In the genomic region with DNA sequence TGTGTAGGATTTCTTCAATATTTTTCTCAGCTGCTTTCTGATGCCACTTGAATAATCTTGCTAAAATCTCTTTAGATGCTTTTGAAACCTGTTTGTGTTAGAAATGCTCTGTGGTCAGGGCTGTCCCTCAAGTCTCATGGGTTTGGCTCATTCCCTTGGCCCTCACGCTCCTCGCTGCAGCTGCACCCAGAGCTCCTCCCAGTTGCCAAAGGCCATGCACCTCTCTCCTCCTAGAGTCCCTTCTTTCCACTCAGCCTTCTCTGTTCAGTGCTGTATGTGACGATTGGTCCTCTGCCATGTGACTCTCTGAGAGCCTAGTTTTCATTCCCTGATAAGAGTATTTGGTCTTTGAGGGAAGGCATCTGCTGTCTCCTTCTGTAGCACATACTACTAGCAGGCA, we compare ENCODE assay signal across 18 mouse cellular contexts. TPM values are rescaled to one million over a fixed set of nuclear protein-coding genes. Genes with fewer than 3 reads are reported as not detected.
DNase-seq lines count a peak whose midpoint lies in the region; ATAC-seq and TF ChIP-seq lines count a peak whose summit lies in the region.
"Had no signal": no experiment of that assay in that cellular context is flagged by ENCODE, and none has a peak within 500 bp of the region (broad histone marks: within the 10 kb centered on the region; RNA-seq: fewer than 3 reads in every experiment).

No protein-coding gene starts in this region.

- 63% methylated on average over 3 of the region's 3 CpGs for WGBS in stomach, embryonic 16.5 days
- 45% methylated on average over 3 of the region's 3 CpGs for WGBS in stomach, postnatal 0 days

- H3K9ac ChIP-seq in stomach, embryonic 16.5 days (ENCODE audit: low read length) = no peak overlapping the region
- no peak overlapping the region for H3K9ac ChIP-seq in stomach, postnatal 0 days (ENCODE audit: low read length)
- H3K9ac ChIP-seq: embryonic facial prominence, embryonic 12.5 days; forebrain, embryonic 13.5 days; forebrain, embryonic 15.5 days; forebrain, postnatal 0 days had no signal

- no peak for TF ChIP-seq CTCF in layer of hippocampus, adult 2 months (conservative IDR thresholded peaks at IDR 0.05)
- no peak for TF ChIP-seq CTCF in stomach, postnatal 0 days (IDR thresholded peaks at IDR 0.05; ENCODE audit: low read depth)

- DNase-seq in layer of hippocampus, adult 2 months (ENCODE audit: low spot score in 2 of 2) = no peak
- no peak for DNase-seq in layer of hippocampus, postnatal 36 days
- no peak for DNase-seq in stomach, postnatal 0 days (ENCODE audit: low spot score)
- DNase-seq in spleen, adult 18-20 months = no peak
- DNase-seq: adrenal gland, adult 8-10 months; adrenal gland, postnatal 14 days; adrenal gland, postnatal 36 days; cerebellum, adult 11-12 months; cerebellum, adult 2 months; cerebellum, adult 9-10 months; cerebellum, postnatal 10 days; cerebellum, postnatal 25 days; forebrain, postnatal 0 days had no signal

- H3K27ac ChIP-seq in layer of hippocampus, adult 2 months = 0 out of 2 replicates have a peak overlapping the region, but pooled peaks have one; percentile 5
- H3K27ac ChIP-seq in stomach, embryonic 16.5 days (ENCODE audit: low read length) = peak overlapping the region; percentile 34; the same call in 1 of the 2 replicates
- no peak overlapping the region; the same call in 1 of the 2 replicates for H3K27ac ChIP-seq in stomach, postnatal 0 days (replicated peaks)
- H3K27ac ChIP-seq: embryonic facial prominence, embryonic 10.5 days; embryonic facial prominence, embryonic 12.5 days; forebrain, embryonic 13.5 days; forebrain, embryonic 15.5 days had no signal

- 0 out of 2 replicates have a peak, but pooled peaks cover 4% of the 10 kb centered on the region for H3K4me1 ChIP-seq in stomach, embryonic 16.5 days (ENCODE audit: control insufficient read depth, insufficient read depth, low read length)
- H3K4me1 ChIP-seq in stomach, postnatal 0 days (replicated peaks; ENCODE audit: control insufficient read depth, insufficient read depth) = no peaks in the 10 kb centered on the region
- H3K4me1 ChIP-seq: embryonic facial prominence, embryonic 10.5 days; embryonic facial prominence, embryonic 12.5 days; forebrain, embryonic 13.5 days; forebrain, embryonic 15.5 days had no signal

- H3K27me3 ChIP-seq in stomach, embryonic 16.5 days (ENCODE audit: control insufficient read depth, insufficient read depth, low read length) = no peaks in the 10 kb centered on the region
- H3K27me3 ChIP-seq in stomach, postnatal 0 days (ENCODE audit: control insufficient read depth, insufficient read depth, low read length) = no peaks in the 10 kb centered on the region
- H3K27me3 ChIP-seq: embryonic facial prominence, embryonic 12.5 days; forebrain, embryonic 13.5 days; forebrain, embryonic 15.5 days had no signal

- H3K9me3 ChIP-seq in stomach, embryonic 16.5 days (replicated peaks; ENCODE audit: control insufficient read depth, low read length) = no peaks in the 10 kb centered on the region
- H3K9me3 ChIP-seq in stomach, postnatal 0 days (ENCODE audit: control insufficient read depth, low read length) = no peaks in the 10 kb centered on the region
- H3K9me3 ChIP-seq: embryonic facial prominence, embryonic 10.5 days; embryonic facial prominence, embryonic 12.5 days; forebrain, embryonic 13.5 days; forebrain, embryonic 15.5 days had no signal

- no peak for TF ChIP-seq EP300 in stomach, postnatal 0 days (optimal IDR thresholded peaks at IDR 0.05)

- ATAC-seq in stomach, embryonic 16.5 days (ENCODE audit: insufficient read depth, low FRiP score) = no peak
- ATAC-seq in stomach, postnatal 0 days (ENCODE audit: low FRiP score, low TSS enrichment) = no peak
- ATAC-seq: forebrain, embryonic 13.5 days; forebrain, embryonic 15.5 days; forebrain, postnatal 0 days had no signal

- no peak overlapping the region for H3K4me3 ChIP-seq in layer of hippocampus, adult 2 months
- H3K4me3 ChIP-seq in stomach, embryonic 16.5 days (replicated peaks; ENCODE audit: low read length) = no peak overlapping the region
- no peak overlapping the region for H3K4me3 ChIP-seq in stomach, postnatal 0 days (ENCODE audit: low read depth, low read length)
- H3K4me3 ChIP-seq: embryonic facial prominence, embryonic 10.5 days; embryonic facial prominence, embryonic 12.5 days; forebrain, embryonic 13.5 days; forebrain, embryonic 15.5 days had no signal

- peaks cover 42% of the 10 kb centered on the region for H3K36me3 ChIP-seq in stomach, embryonic 16.5 days (ENCODE audit: control insufficient read depth, insufficient read depth, low read length)
- H3K36me3 ChIP-seq in stomach, postnatal 0 days (ENCODE audit: control insufficient read depth, insufficient read depth, low read length) = peaks cover 29% of the 10 kb centered on the region

- H3K4me2 ChIP-seq in stomach, embryonic 16.5 days (ENCODE audit: low read depth, low read length) = no peak overlapping the region
- no peak overlapping the region for H3K4me2 ChIP-seq in stomach, postnatal 0 days (replicated peaks; ENCODE audit: low read depth)
- H3K4me2 ChIP-seq: embryonic facial prominence, embryonic 12.5 days; forebrain, embryonic 13.5 days; forebrain, embryonic 15.5 days had no signal

RNA-seq across cellular contexts. Expression of a gene that starts 32.3 kb away (rescaled TPM):
- 10 to 100 TPM; 14.9 to 18.1 TPM for total RNA-seq in layer of hippocampus, adult 2 months (2021)
- 10 to 100 TPM; 17.4 to 18.5 TPM for total RNA-seq in layer of hippocampus, postnatal 36 days (2021)
- polyA plus RNA-seq in stomach, embryonic 16.5 days (2015; fragmentation: Nextera tagmentation; extraction: Ambion mirVana) = 79.3 and 87.5 TPM in 2 replicates
- 32.6 and 33.2 TPM in 2 replicates for polyA plus RNA-seq in stomach, postnatal 0 days (2015; fragmentation: Nextera tagmentation; extraction: Ambion mirVana)
